Mouse (Mus musculus): ENCODE results near the gene Sf1. TPM values are rescaled to one million over a fixed set of nuclear protein-coding genes. Genes with fewer than 3 reads are reported as not detected.

Sf1 gene
- polyA plus RNA-seq (2012; ENCODE audit: insufficient read depth, insufficient read length, missing spikeins), result 47.9 and 56.8 TPM in 2 replicates

DNA sequence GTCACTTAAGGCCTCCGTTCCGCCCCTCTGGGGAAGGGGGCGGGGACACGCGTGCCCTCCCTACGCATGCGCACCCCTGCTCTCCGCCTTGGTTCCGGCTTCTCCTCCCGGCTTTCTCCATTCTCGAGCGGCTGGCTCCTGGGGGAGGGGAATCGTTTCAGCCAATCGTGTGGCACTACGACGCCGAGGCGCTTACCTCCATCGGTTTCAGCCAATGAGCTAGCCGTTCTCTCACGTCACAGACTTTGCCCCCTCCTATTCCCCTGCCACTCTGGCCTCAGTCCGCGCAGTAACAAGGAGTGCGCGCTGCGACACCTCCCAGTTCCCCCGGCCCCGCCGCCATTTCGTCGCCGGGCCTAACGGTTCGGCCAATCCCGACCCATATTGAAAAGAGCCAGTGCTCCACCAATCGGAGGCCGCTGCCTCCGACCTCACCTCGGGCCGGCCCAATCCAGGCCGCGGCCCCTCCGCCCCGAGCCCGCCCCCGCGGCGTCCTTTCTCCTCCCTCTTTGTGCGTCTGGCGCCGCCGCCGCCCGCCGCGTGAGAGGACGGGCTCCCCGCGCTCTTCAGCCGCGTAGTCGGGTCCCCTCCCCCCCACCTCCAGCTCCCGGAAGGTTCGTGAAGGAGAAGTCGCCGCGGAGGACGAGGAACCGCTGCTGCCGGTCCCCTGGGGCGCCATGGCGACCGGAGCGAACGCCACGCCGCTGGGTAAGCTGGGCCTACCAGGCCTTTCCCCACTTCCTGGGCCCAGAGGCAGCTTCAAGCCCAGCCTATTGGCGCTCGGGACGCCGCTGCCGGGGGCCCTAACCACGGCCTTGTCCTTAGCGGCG, at the start of gene Sf1:
Sf1 (plus strand) TSS at position 280 of the 830 bp plus-strand sequence.
- H3K4me3 ChIP-seq (ENCODE audit: insufficient read depth, low read depth, low read length), result peak within 1 kb of the TSS; percentile 99

GRCm38 (mm10) chr19:6313796-6314195, 49.7 kb upstream of the Sf1 start:
- Histone ChIP-seq H3K4me3 (ENCODE audit: insufficient read depth, low read depth, low read length) (no peak overlapping the region), H3K27ac (replicated peaks; ENCODE audit: low read depth, low read length) (no peak overlapping the region), H3K4me1 (ENCODE audit: control insufficient read depth, insufficient read depth, insufficient read length, low read length) (no peaks in the 10 kb centered on the region)

More for the DNA sequence above, at the start of gene Sf1:
- Histone ChIP-seq H3K4me1 (ENCODE audit: control insufficient read depth, insufficient read depth, insufficient read length, low read length) (0 out of 2 replicates have a peak, but pooled peaks cover 2% of the 10 kb centered on the region), H3K27ac (replicated peaks; ENCODE audit: low read depth, low read length) (peak within 1 kb of the TSS; percentile 95)

DNA sequence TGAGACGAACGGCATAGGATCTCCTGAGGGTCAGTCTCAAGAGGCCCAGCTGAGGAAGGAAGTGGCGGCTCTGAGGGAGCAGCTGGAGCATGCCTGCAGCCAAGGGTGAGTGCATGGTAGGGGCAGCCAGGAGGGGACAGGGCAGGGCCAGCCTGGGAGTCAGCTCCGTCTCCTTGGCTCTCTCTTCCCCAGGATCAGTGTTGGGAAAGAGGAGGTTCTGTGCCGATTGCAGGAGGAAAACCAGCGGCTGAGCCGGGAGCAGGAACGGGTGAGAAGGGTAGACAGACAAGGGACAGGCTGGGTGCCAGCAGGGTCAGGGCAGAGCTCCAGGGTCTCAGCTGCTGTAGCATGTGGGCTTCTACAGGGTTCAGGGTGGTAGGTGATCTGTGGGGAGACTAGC, 49.0 kb upstream of the Sf1 start:
- Histone ChIP-seq H3K4me1 (ENCODE audit: control insufficient read depth, insufficient read depth, insufficient read length, low read length) (no peaks in the 10 kb centered on the region), H3K4me3 (ENCODE audit: insufficient read depth, low read depth, low read length) (no peak overlapping the region), H3K27ac (replicated peaks; ENCODE audit: low read depth, low read length) (no peak overlapping the region)

DNA sequence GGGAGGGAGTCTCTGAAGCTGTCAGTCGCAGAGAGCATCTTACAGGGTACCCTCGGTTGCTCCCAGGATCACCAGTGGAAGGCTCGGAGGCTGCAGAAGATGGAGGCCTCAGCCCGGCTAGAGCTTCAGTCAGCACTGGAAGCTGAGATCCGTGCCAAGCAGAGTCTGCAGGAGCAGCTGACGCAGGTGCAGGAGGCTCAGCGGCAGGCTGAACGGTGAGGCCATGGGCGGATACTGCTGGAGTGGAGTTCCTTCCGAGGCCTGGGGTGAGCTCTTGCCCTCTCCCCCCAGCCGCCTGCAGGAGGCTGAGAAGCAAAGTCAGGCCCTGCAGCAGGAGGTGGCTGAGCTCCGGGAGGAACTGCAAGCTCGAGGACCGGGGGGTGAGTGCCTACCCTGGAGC, 47.9 kb upstream of the Sf1 start:
- Histone ChIP-seq H3K27ac (replicated peaks; ENCODE audit: low read depth, low read length) (no peak overlapping the region), H3K4me3 (ENCODE audit: insufficient read depth, low read depth, low read length) (no peak overlapping the region), H3K4me1 (ENCODE audit: control insufficient read depth, insufficient read depth, insufficient read length, low read length) (no peaks in the 10 kb centered on the region)

GRCm38 (mm10) chr19:6318145-6318544, 45.3 kb upstream of the Sf1 start:
- H3K27ac ChIP-seq (replicated peaks; ENCODE audit: low read depth, low read length), result no peak overlapping the region
- H3K4me3 ChIP-seq (ENCODE audit: insufficient read depth, low read depth, low read length), result no peak overlapping the region
- no peaks in the 10 kb centered on the region for H3K4me1 ChIP-seq (ENCODE audit: control insufficient read depth, insufficient read depth, insufficient read length, low read length)

DNA sequence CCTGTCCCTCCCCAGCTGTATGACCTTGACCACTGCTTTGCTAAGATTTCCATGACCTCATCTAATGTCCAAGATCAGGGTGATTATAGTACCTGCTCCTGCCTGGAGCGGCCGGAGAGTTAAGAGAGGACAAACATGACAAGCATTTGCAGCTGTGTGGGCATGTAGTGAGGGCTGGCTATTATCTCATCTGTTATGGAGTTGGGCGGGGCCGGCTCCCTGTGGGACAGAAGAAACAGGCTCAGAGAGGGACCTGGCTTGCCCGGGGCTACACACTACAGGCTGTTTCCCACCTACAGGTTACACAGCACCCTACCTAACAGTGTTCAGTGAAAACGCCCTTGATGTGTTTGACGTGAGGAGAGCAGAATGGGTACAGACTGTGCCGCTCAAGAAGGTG, 42.1 kb upstream of the Sf1 start:
- Histone ChIP-seq H3K4me1 (ENCODE audit: control insufficient read depth, insufficient read depth, insufficient read length, low read length) (no peaks in the 10 kb centered on the region), H3K27ac (replicated peaks; ENCODE audit: low read depth, low read length) (no peak overlapping the region), H3K4me3 (ENCODE audit: insufficient read depth, low read depth, low read length) (no peak overlapping the region)

- Histone ChIP-seq H3K27ac (replicated peaks; ENCODE audit: low read depth, low read length) (no peak overlapping the region), H3K4me3 (ENCODE audit: insufficient read depth, low read depth, low read length) (no peak overlapping the region), H3K4me1 (ENCODE audit: control insufficient read depth, insufficient read depth, insufficient read length, low read length) (no peaks in the 10 kb centered on the region)
Measured at GRCm38 (mm10) chr19:6321786-6322621, 41.5 kb upstream of the Sf1 start.

GRCm38 (mm10) chr19:6324751-6325150, 38.7 kb upstream of the Sf1 start:
- no peak overlapping the region for H3K27ac ChIP-seq (replicated peaks; ENCODE audit: low read depth, low read length)
- no peak overlapping the region for H3K4me3 ChIP-seq (ENCODE audit: insufficient read depth, low read depth, low read length)
- no peaks in the 10 kb centered on the region for H3K4me1 ChIP-seq (ENCODE audit: control insufficient read depth, insufficient read depth, insufficient read length, low read length)

GRCm38 (mm10) chr19:6331178-6331577, 32.3 kb upstream of the Sf1 start:
- Histone ChIP-seq H3K4me3 (ENCODE audit: insufficient read depth, low read depth, low read length) (no peak overlapping the region), H3K4me1 (ENCODE audit: control insufficient read depth, insufficient read depth, insufficient read length, low read length) (peaks cover 3% of the 10 kb centered on the region; the same call in 1 of the 2 replicates), H3K27ac (replicated peaks; ENCODE audit: low read depth, low read length) (no peak overlapping the region)

GRCm38 (mm10) chr19:6331719-6332516, 31.6 kb upstream of the Sf1 start:
- no peak overlapping the region for H3K27ac ChIP-seq (replicated peaks; ENCODE audit: low read depth, low read length)
- 0 out of 2 replicates have a peak overlapping the region, but pooled peaks have one; percentile 12 for H3K4me3 ChIP-seq (ENCODE audit: insufficient read depth, low read depth, low read length)
- peaks cover 3% of the 10 kb centered on the region for H3K4me1 ChIP-seq (ENCODE audit: control insufficient read depth, insufficient read depth, insufficient read length, low read length)

DNA sequence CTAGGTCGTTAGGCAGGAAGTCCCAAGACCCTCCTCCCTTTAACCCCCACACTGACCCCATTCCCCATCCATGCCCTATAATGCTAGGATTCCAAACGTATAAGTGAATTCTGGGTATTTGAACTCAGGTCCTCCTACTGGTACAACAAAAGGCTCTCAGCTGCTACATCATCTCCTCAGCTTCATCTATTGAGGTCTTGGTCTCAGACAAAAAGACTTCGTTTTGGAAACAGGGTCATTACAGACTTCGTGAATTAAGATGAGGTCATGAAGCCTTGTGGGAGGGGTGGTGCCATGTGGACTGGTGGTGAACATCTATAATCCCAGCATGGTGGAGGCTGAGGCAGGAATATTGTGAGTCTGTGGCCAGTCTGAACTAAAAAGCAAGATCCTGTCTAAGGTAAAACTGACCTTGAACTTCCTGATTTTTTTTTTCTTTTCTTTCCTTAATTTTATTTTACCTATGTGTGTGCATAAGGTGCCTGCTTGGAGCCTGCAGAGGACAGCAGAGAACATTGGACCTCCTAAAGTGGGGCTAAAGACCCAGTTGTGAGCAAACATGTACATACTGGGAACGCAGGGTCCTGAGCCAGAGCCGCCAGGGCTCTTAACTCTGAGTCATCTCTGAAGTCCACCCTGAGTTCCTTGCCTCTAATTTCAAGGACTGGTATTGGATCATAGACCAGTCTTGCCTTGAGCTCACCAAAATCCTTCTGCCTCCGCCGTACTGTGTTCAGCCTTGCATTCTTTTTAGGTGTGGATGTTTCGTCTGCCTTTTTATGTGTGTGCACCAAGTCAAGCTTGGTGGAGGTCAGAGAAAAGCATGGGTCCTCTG, 29.5 kb upstream of the Sf1 start:
- Histone ChIP-seq H3K4me3 (ENCODE audit: insufficient read depth, low read depth, low read length) (peak overlapping the region; percentile 28), H3K27ac (replicated peaks; ENCODE audit: low read depth, low read length) (peak overlapping the region; percentile 59)

GRCm38 (mm10) chr19:6334673-6335457, 28.6 kb upstream of the Sf1 start, which contains the start of gene Men1:
TSS of gene Men1 (plus strand) at chr19:6334979.
- H3K27ac ChIP-seq (replicated peaks; ENCODE audit: low read depth, low read length), result peak within 1 kb of the TSS; percentile 59
- peaks cover 7% of the 10 kb centered on the region for H3K4me1 ChIP-seq (ENCODE audit: control insufficient read depth, insufficient read depth, insufficient read length, low read length)
- peak within 1 kb of the TSS; percentile 75 for H3K4me3 ChIP-seq (ENCODE audit: insufficient read depth, low read depth, low read length)

More for the DNA sequence above, 29.5 kb upstream of the Sf1 start:
- H3K4me1 ChIP-seq (ENCODE audit: control insufficient read depth, insufficient read depth, insufficient read length, low read length), result peaks cover 3% of the 10 kb centered on the region

- H3K4me1 ChIP-seq (ENCODE audit: control insufficient read depth, insufficient read depth, insufficient read length, low read length), result peaks cover 7% of the 10 kb centered on the region
- H3K27ac ChIP-seq (replicated peaks; ENCODE audit: low read depth, low read length), result no peak overlapping the region
- H3K4me3 ChIP-seq (ENCODE audit: insufficient read depth, low read depth, low read length), result peak overlapping the region; percentile 75
Measured at GRCm38 (mm10) chr19:6335458-6335827, 28.0 kb upstream of the Sf1 start.

Measured in brown adipose tissue, adult 24 weeks (tissue).